Mouse (Mus musculus) midbrain, embryonic 15.5 days (tissue): Measurements from ENCODE around the gene Mfsd12. TPM values are rescaled to one million over a fixed set of nuclear protein-coding genes. Genes with fewer than 3 reads are reported as not detected.

Source experiments
- ATAC-seq: fragments of 200-750 bp; cut with Nextera tagmentation; replicated peaks from 2 replicates; pipeline ENCODE4 v1.8.0; 2017; ENCODE audit warnings: moderate TSS enrichment
- H3K27ac ChIP-seq: fragments of 300-500 bp; sonication (generic); 2 replicates; pipeline ENCODE4 v1.5.1; 2015; ENCODE audit warnings: mild to moderate bottlenecking, inconsistent platforms
- H3K27me3 ChIP-seq: fragments of 300-500 bp; sonication (generic); replicated peaks from 2 replicates; pipeline ENCODE4 v1.6.1; 2015; ENCODE audit warnings: inconsistent platforms
- H3K36me3 ChIP-seq: fragments of 300-500 bp; sonication (generic); replicated peaks from 2 replicates; pipeline ENCODE4 v1.6.1; 2015; ENCODE audit warnings: inconsistent platforms
- H3K4me1 ChIP-seq: fragments of 300-500 bp; sonication (generic); 2 replicates; pipeline ENCODE4 v1.6.1; 2015; ENCODE audit warnings: inconsistent platforms
- H3K4me2 ChIP-seq: fragments of 300-500 bp; sonication (generic); 2 replicates; pipeline ENCODE4 v1.6.1; 2015; ENCODE audit warnings: inconsistent platforms, mild to moderate bottlenecking, moderate library complexity
- H3K4me3 ChIP-seq: fragments of 300-500 bp; sonication (generic); 2 replicates; pipeline ENCODE4 v1.5.1; 2015; ENCODE audit warnings: mild to moderate bottlenecking, inconsistent platforms
- H3K9ac ChIP-seq: fragments of 300-500 bp; sonication (generic); 2 replicates; pipeline ENCODE4 v1.6.1; 2015; ENCODE audit warnings: mild to moderate bottlenecking, inconsistent platforms
- H3K9me3 ChIP-seq: fragments of 300-500 bp; sonication (generic); 2 replicates; pipeline ENCODE4 v1.6.1; 2016; ENCODE audit warnings: inconsistent platforms
- WGBS: fragments of 180-500 bp; shearing (Covaris S2); methylation state at CpG from one replicate; pipeline ENCODE4 v1.1.7; 2015; ENCODE audit warnings: mixed read lengths; 5-methylcytosine and 5-hydroxymethylcytosine counted together
- polyA plus RNA-seq: library from polyadenylated mRNA; unstranded; fragments of >200 nt; fragmentation: Nextera tagmentation; extraction: Ambion mirVana; gene quantifications from 2 replicates; pipeline ENCODE4 v1.2.1, GENCODE M21; 2015

Gene Mfsd12
- polyA plus RNA-seq, 1 experiment from 2014 or later = 19.7 TPM

DNA sequence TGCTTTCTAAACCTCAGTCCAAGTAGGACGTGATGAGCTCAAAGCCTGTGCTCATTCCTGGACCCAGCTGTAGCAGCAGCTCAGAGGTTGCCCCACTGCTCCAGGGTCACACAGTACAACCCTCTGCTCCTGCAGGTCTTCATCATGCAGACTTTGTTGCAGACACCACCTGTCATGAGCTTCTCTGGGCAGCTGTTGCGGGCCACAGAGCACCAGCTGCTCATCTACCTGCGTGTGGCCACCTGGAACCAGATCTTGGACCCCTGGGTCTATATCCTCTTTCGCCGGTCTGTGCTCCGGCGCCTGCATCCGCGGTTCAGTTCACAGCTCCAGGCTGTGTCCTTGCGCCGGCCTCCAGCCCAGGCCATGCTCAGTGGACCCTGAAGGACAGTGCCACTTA lies 23.0 kb upstream of the Mfsd12 start:
- 56% methylated on average over 11 of the region's 11 CpGs for WGBS
- H3K27me3 ChIP-seq = peaks cover 27% of the 10 kb centered on the region
- no peak for ATAC-seq
- H3K36me3 ChIP-seq = no peaks in the 10 kb centered on the region
- no peaks in the 10 kb centered on the region for H3K9me3 ChIP-seq
- H3K4me3 ChIP-seq = no peak overlapping the region
- no peak overlapping the region for H3K4me2 ChIP-seq
- H3K27ac ChIP-seq = no peak overlapping the region
- no peaks in the 10 kb centered on the region for H3K4me1 ChIP-seq
- no peak overlapping the region for H3K9ac ChIP-seq

DNA sequence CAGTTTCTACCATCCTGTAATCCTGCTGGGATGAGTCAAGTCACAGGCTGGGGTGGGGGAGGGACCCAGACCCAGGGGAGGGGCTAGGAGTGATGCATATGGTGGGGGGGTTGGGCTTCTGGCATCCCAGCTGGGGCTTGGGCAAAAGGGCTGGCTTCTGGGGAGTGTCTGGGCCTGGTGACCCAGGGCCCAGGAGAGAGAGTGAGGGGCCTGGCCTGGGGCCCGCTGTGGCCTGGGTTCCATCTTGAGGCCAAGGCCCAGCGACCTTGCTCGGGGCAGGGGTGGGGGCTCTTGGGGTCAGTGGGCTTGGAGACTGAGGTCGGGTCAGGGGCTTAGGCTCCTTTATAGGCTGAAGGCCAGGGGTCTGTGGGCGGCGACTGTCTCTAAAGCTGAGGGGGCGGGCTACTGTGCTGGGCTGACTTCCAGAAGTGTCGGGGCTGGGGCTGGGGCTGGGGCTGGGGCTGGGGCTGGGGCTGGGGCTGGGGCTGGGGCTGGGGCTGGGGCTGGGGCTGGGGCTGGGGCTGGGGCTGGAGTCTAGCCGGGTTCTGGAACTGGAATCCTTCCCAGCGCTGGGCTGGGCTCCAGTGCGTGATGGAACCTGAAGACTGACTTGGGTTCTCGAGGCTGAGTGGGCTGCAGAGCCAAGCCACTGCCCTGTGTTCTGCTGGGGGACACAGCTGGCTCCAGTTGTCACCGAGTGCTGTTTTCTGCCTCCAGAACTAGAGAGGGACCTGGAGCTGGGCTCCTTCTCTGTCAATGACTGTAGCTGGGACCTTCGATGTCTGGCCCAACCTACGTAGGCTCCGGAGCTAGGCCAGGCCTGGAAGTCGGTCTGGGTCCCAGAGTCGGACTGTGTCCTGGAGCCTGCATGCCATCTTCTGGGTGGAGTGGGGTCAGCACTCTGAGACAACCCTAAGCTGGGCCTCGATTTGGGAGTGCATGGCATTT lies 21.6 kb upstream of the Mfsd12 start:
- Histone ChIP-seq H3K27me3 (peaks cover 33% of the 10 kb centered on the region), H3K4me1 (no peaks in the 10 kb centered on the region), H3K36me3 (no peaks in the 10 kb centered on the region), H3K9me3 (no peaks in the 10 kb centered on the region), H3K9ac (no peak overlapping the region), H3K27ac (no peak overlapping the region), H3K4me3 (no peak overlapping the region), H3K4me2 (no peak overlapping the region)
- 44% methylated on average over 15 of the region's 19 CpGs for WGBS
- ATAC-seq = no peak

DNA sequence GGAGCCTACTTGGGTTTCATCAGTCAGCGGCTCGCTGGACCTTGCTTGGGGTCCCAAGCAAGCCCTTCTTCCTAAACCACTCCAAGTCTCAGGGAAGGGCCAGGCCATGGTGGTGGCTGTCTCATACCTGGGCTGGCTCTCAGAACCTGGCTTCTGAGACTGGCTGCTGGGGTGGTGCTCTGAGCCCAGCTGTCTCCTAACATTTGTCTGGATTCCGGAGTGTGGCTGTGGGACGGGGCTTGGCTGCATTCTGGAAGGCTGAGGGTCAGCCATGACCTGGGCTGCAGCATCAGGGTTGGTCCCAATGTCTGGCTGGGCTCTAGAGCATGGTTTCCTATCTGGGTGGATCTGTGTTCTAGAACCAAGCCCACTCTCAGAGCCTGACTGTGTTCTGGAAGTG lies 20.7 kb upstream of the Mfsd12 start:
- H3K4me2 ChIP-seq = no peak overlapping the region
- no peaks in the 10 kb centered on the region for H3K9me3 ChIP-seq
- H3K27ac ChIP-seq = no peak overlapping the region
- H3K27me3 ChIP-seq = peaks cover 38% of the 10 kb centered on the region
- no peak for ATAC-seq
- no peak overlapping the region for H3K9ac ChIP-seq
- WGBS = 99% methylated on average over 4 of the region's 4 CpGs
- H3K36me3 ChIP-seq = no peaks in the 10 kb centered on the region
- H3K4me3 ChIP-seq = no peak overlapping the region
- no peaks in the 10 kb centered on the region for H3K4me1 ChIP-seq

DNA sequence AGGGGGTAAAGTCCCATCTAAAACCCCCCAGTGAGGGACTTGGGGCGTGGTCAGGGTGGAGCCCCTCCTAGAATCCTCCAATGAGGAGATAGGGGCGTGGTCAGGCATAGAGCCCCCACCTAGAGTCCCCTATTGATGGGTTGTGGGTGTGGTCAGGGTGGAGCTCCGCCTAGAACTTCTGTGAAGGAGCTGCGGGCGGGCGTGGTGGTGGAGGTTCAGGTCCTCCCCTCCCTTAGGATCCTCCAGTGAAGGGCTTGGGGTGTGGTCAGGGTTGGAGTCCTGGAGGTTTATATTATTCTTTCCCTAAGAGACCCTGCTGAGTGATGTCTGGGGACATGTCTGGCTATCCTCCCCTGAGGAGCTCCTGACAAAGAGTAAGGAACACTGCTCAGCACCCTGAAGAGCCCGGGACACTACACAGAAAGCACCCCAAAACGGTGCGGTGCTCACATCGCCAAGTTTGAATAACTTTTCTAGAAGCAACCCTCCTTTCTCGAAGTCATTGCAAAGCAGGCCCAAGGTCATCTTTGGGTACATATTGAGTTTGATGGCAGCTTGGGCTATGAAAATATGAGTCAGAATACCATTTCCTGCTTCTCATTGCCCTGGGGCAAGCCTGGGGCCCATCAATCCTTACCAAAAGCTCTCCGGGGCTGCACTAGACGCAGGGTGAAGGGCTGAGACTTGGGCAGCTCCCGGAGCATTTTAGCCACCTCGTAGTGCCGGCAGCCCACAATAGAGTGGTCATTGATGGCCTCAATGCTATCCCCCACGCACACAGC lies 16.5 kb upstream of the Mfsd12 start:
- Histone ChIP-seq H3K4me2 (no peak overlapping the region), H3K36me3 (no peaks in the 10 kb centered on the region), H3K9ac (no peak overlapping the region), H3K4me3 (no peak overlapping the region), H3K4me1 (peaks cover 8% of the 10 kb centered on the region), H3K27me3 (peaks cover 53% of the 10 kb centered on the region), H3K9me3 (no peaks in the 10 kb centered on the region), H3K27ac (no peak overlapping the region)
- 35% methylated on average over 17 of the region's 17 CpGs for WGBS
- ATAC-seq = no peak

DNA sequence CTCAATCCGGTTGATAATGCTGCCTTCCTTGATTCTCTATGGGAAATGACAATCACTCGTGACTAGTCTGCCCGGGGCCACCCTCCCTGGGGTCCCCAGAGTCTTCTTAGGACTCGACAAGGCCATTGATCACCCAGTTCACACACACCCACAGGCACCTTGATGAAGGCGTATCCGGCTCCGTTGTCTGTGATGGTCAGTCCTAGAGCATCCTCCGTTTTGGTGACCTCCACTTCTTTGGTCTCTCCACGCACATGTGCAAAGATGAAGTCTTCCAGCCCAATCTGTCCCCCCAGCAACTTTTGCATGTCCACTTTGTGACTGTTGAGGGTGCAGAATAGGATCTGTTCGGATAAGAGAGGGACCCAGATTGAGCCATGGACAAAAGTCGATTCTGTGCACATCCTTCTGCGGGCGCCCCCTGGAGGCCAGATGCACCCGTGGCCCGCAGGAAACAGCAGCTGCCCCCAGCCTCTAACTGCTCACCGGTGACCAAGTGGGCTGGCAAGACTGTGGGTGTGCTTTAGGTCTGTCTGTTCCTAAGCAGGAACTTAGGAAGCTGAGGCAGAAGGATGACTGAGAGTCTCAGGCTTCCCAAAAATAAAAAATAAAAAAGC lies 15.8 kb upstream of the Mfsd12 start:
- Histone ChIP-seq H3K27me3 (peaks cover 53% of the 10 kb centered on the region), H3K9ac (no peak overlapping the region), H3K27ac (no peak overlapping the region), H3K9me3 (no peaks in the 10 kb centered on the region), H3K36me3 (no peaks in the 10 kb centered on the region), H3K4me3 (no peak overlapping the region), H3K4me1 (peaks cover 9% of the 10 kb centered on the region), H3K4me2 (no peak overlapping the region)
- ATAC-seq = no peak
- WGBS = 33% methylated on average over 16 of the region's 16 CpGs

DNA sequence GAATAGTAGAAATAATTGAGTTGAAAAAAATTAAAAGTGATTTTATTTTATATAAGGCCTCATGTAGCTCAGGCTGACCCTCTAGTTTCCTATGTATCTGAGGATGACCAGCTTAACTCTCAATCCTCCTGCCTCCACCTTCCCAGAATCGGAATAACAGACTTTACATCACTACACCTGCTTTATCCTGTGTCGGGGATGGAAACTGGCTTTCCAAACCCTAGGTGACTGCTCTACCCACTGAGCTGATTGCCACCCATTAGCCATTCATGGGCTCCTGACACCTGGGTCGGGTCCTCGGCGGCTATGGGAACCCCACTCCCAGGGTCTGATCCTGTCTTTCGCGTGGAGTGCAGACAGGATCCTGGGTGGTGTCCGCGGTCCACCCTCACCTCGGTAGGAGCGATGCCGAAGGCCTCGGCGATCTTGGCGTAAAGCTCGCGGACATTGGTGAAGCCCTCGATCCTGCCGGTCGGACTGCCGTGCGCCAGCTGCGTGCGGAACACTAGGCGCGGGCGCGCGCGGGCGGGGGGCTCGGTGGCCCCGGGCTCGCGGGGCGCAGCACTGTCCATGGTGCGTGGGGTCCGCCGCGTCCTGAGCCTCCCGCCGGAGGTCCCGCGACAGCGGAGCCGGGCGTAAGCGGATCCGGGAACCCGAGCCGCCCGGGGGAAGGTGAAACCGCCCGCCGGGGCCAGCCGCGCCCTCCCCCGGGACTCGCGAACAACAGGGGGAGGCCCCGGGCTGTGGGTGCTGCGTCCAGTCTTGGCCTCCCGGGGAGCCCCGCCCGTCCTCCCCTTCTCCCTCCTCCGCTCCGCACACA lies 14.4 kb upstream of the Mfsd12 start, which contains the start of gene Gipc3:
Gene Gipc3, minus strand, starts transcription at position 581 of the 820 bp plus-strand sequence.
- H3K27me3 ChIP-seq = peaks cover 57% of the 10 kb centered on the region
- H3K4me2 ChIP-seq = peak within 1 kb of the TSS; percentile 61
- 8% methylated on average over 50 of the region's 67 CpGs for WGBS
- H3K36me3 ChIP-seq = no peaks in the 10 kb centered on the region
- H3K9ac ChIP-seq = peak within 1 kb of the TSS; percentile 41
- peak within 1 kb of the TSS; percentile 35 for H3K4me3 ChIP-seq
- no peak within 1 kb of the TSS for H3K27ac ChIP-seq
- peaks cover 18% of the 10 kb centered on the region for H3K4me1 ChIP-seq
- H3K9me3 ChIP-seq = no peaks in the 10 kb centered on the region
- ATAC-seq = no peak

DNA sequence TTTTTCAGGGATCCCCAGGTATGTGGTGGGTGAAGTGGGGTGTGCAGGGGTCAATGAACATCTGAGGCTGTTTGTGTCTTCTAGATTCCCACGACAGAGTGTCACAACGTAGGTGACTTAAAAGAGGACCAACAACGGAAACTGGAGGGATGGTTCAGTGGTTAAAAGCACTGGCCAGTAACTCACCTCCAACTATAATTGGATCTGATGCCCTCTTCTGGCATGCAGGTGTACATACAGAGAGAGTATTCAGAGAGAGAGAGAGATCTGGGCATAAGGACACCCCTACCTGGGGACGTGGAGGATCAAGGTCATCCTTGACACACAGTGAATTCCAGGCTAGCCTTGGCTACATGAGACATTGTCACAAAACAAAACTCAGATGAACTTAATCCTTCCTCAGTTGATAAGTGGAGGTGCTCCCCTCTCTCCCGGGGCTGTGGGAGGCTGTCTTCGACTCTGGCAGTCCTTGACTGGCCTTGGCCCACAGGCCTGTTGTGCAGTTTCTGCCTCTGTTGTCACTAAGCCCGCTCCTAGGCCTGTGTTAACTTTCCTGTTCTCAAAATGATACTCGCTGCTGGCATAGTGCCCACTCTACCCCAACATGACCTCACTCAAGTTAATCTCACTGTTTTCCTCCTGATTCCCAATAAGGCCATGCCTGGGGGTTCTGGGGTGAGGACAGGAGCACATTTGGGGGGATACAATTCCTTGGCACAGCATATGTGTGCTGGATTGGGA lies 12.7 kb upstream of the Mfsd12 start:
- Histone ChIP-seq H3K4me3 (no peak overlapping the region), H3K9me3 (no peaks in the 10 kb centered on the region), H3K4me1 (peaks cover 22% of the 10 kb centered on the region), H3K4me2 (no peak overlapping the region), H3K9ac (no peak overlapping the region), H3K27ac (no peak overlapping the region), H3K27me3 (peaks cover 58% of the 10 kb centered on the region), H3K36me3 (no peaks in the 10 kb centered on the region)
- WGBS = 58% methylated on average over 8 of the region's 8 CpGs
- ATAC-seq = no peak

DNA sequence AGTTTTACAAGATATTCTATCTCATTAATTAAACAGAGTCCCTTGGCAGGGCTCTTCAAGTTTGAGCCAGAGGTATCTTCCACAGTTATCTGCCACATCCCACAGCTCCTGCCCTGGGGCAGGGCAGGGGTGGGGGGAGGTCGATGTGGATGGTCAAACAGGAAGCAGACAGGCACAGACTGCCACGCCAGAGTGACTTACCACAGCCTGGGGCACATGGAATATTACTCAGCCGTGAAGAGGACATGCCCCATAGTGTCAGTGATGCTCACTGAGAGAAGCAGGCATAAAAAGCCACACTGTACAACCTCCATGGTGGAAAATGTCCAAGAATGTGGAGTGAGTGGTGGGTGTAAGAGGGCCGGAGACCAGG lies 12.1 kb upstream of the Mfsd12 start:
- Histone ChIP-seq H3K4me2 (no peak overlapping the region), H3K27ac (no peak overlapping the region), H3K9ac (no peak overlapping the region), H3K27me3 (peaks cover 55% of the 10 kb centered on the region), H3K4me3 (no peak overlapping the region), H3K9me3 (no peaks in the 10 kb centered on the region), H3K36me3 (no peaks in the 10 kb centered on the region), H3K4me1 (peaks cover 28% of the 10 kb centered on the region)
- no peak for ATAC-seq
- 83% methylated on average over 4 of the region's 4 CpGs for WGBS

DNA sequence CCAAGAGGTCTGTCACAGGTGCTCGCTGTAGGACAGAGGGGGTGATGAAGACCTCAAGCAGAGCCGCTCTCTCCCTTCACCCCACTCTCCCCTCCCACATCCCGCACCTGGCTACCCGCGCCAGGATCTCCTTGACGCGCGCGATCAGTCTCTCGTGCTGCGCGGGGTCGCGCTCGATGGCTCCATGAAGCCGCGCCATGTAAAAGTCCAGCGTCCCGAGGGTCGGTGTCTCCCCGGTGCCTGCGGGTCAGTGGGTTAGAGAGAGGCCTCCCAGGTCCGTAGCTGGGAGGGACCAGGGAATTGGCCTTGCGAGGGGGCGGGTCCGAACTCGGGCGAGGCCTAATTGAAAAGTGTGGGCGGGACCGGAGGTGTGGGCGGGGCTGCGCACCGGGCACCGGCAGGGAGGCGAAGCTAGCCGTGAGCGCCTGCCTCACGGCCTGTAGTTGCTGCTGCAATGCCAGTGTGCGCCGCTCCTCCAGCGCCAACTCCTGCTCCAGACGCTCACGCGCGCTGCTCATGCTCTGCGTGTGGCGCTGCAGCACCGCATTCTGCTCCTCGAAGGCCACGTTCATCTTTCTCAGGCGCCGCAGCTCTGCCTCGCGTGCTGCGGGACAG lies 10.7 kb upstream of the Mfsd12 start:
- H3K36me3 ChIP-seq = no peaks in the 10 kb centered on the region
- peak overlapping the region; percentile 31 for H3K4me3 ChIP-seq
- peak overlapping the region; percentile 55 for H3K4me2 ChIP-seq
- no peak overlapping the region for H3K27ac ChIP-seq
- peak overlapping the region; percentile 27 for H3K9ac ChIP-seq
- H3K27me3 ChIP-seq = peaks cover 45% of the 10 kb centered on the region
- H3K4me1 ChIP-seq = peaks cover 28% of the 10 kb centered on the region
- H3K9me3 ChIP-seq = no peaks in the 10 kb centered on the region
- ATAC-seq = no peak
- 11% methylated on average over 55 of the region's 55 CpGs for WGBS

DNA sequence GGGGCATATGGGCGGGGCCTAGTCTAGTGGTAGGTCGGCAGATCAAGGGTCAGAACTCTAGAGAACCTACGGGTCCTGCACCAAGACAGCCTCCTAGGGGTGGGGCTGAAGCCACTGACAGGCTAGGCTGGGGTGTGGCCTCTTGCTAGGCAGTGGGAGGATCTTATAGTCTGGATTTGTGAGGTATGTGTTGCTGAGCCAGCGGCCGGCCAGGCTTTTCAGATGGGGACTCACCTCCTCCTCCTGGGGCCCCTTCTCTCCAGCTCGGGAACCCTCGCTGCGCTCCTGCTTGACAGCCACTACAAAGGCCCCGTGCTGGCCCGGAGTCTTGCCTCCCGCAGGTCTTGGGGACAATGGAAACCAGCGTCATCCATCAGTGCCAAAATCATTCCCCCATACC lies 8.1 kb upstream of the Mfsd12 start:
- peaks cover 20% of the 10 kb centered on the region for H3K4me1 ChIP-seq
- ATAC-seq = no peak
- H3K9ac ChIP-seq = no peak overlapping the region
- H3K36me3 ChIP-seq = no peaks in the 10 kb centered on the region
- peak overlapping the region; percentile 60 for H3K4me3 ChIP-seq
- WGBS = 5% methylated on average over 12 of the region's 12 CpGs
- peaks cover 20% of the 10 kb centered on the region for H3K27me3 ChIP-seq
- no peak overlapping the region for H3K27ac ChIP-seq
- H3K4me2 ChIP-seq = peak overlapping the region; percentile 86
- H3K9me3 ChIP-seq = no peaks in the 10 kb centered on the region

DNA sequence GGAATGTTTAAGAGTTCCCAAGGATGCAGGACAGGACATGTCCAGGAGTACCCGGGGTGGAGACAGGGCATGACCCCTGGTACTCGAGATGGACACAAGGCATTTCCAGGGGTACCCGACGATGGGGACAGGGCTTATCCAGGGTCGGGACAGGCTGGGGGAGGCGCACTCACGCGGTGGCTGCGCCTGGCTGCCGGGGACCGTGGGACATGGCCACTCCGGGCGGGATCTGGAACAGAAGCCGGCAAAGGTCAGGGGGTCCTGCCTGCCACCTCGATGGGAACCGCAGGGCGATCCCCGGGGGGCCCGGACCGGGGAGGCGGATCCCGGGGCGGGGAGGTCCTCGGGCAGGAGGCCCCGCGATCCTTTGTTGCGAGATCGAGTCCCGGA lies 7.3 kb upstream of the Mfsd12 start:
- Histone ChIP-seq H3K27me3 (peaks cover 13% of the 10 kb centered on the region), H3K4me3 (peak overlapping the region; percentile 60), H3K36me3 (no peaks in the 10 kb centered on the region), H3K9ac (peak overlapping the region; percentile 41), H3K9me3 (no peaks in the 10 kb centered on the region), H3K4me2 (peak overlapping the region; percentile 86), H3K27ac (no peak overlapping the region), H3K4me1 (peaks cover 20% of the 10 kb centered on the region)
- peak; percentile 25 for ATAC-seq
- under 1% methylated on average over 29 of the region's 29 CpGs for WGBS
